Mouse (Mus musculus) heart, postnatal 0 days (tissue): Measurements from ENCODE around the gene Pdgfc.

Experiments used
- CTCF ChIP-seq: IDR thresholded peaks from 2 replicates; pipeline ENCODE4 v1.5.1; 2016; ENCODE audit warnings: antibody characterized with exemption, control low read depth, low read depth
- EP300 ChIP-seq: IDR thresholded peaks from 2 replicates; pipeline ENCODE4 v1.6.1; 2016; ENCODE audit warnings: antibody characterized with exemption, low read depth

DNA sequence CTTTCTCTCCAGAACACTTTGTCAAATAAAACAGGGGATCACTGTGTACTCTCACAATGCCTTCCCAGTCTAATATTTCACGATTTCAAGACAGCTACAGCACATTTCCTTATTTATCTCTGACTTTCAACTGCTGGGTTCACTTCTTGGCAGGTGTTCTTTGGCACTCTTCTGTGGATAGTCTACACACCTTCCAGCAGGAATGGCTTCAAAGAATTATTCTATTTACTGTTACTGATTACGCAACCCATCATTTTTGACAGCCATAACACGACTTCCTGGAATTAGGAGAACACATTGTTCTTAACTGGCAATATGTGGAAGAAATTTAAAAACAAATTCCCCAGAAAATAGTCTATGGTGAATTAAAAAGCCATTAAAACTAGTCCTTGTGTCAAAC, 26.3 kb upstream of the Pdgfc start:
- TF ChIP-seq EP300 (no peak), CTCF (no peak)
